Mouse (Mus musculus) liver, adult 2 months (tissue): ENCODE measurements at regions not wholly inside any gene's neighbourhood (a gene's known extent, or its start where the extent isn't known, plus 50 kb on each side); places are given as distances from the start of the nearest gene placed in this dataset.

ENCODE experiments used
- DNase-seq: peaks from one replicate; pipeline ENCODE4 v3.0.0-alpha.2; 2011; ENCODE audit warnings: low read depth, low spot score; ENCODE audit errors: extremely low read depth
- H3K27ac ChIP-seq: fragments of 200-500 bp; replicated peaks from 2 replicates; pipeline ENCODE4 v1.5.1; 2012; ENCODE audit warnings: low read depth, mild to moderate bottlenecking, control low read depth, inconsistent platforms, low read length; ENCODE audit not compliant: insufficient read depth
- H3K27me3 ChIP-seq: fragments of 200-500 bp; 2 replicates; pipeline ENCODE4 v1.6.1; 2012; ENCODE audit warnings: mild to moderate bottlenecking, moderate library complexity, low read length, inconsistent platforms; ENCODE audit not compliant: control insufficient read depth, insufficient read depth
- H3K36me3 ChIP-seq: fragments of 200-500 bp; 2 replicates; pipeline ENCODE4 v1.6.1; 2012; ENCODE audit warnings: low read length, inconsistent platforms; ENCODE audit not compliant: control insufficient read depth, insufficient read depth
- H3K4me1 ChIP-seq: fragments of 200-500 bp; 2 replicates; pipeline ENCODE4 v1.6.1; 2011; ENCODE audit warnings: low read length; ENCODE audit not compliant: control insufficient read depth, insufficient read depth
- H3K4me3 ChIP-seq: fragments of 200-500 bp; 2 replicates; pipeline ENCODE4 v1.5.1; 2011; ENCODE audit warnings: low read depth, mild to moderate bottlenecking, control low read depth, low read length, moderate library complexity; ENCODE audit not compliant: insufficient read depth
- H3K79me2 ChIP-seq: fragments of 200-500 bp; 2 replicates; pipeline ENCODE4 v1.6.1; 2012; ENCODE audit warnings: inconsistent platforms, mild to moderate bottlenecking, low read length, moderate library complexity; ENCODE audit not compliant: control insufficient read depth, insufficient read depth
- H3K9ac ChIP-seq: fragments of 200-500 bp; 2 replicates; pipeline ENCODE4 v1.6.1; 2012; ENCODE audit warnings: low read depth, mild to moderate bottlenecking, control low read depth, inconsistent platforms, low read length
- CTCF ChIP-seq: fragments of 200-500 bp; IDR thresholded peaks from 2 replicates; pipeline ENCODE4 v1.5.1; 2011; ENCODE audit warnings: low read depth, low read length, control low read depth
- POLR2A ChIP-seq: fragments of 200-500 bp; IDR thresholded peaks from 2 replicates; pipeline ENCODE4 v1.6.1; 2011; ENCODE audit warnings: low read length, control low read depth; ENCODE audit not compliant: insufficient read depth; ENCODE audit errors: extremely low read depth
- WGBS: fragments of 180-500 bp; shearing (Covaris S2); methylation state at CpG from one replicate; pipeline ENCODE4 v1.1.7; 2018; 5-methylcytosine and 5-hydroxymethylcytosine counted together

- DNase-seq = no peak
- no peaks in the 10 kb centered on the region for H3K4me1 ChIP-seq
- no peak overlapping the region for H3K27ac ChIP-seq
- no peak overlapping the region for H3K9ac ChIP-seq
- no peaks in the 10 kb centered on the region for H3K36me3 ChIP-seq
- no peaks in the 10 kb centered on the region for H3K27me3 ChIP-seq
- H3K4me3 ChIP-seq = no peak overlapping the region
- no peak for TF ChIP-seq CTCF
- no peak for TF ChIP-seq POLR2A
- WGBS = 74% methylated on average over 2 of the region's 2 CpGs
- H3K79me2 ChIP-seq = no peaks in the 10 kb centered on the region
Observed at GRCm38 (mm10) chr7:51307757-51308156, 203.1 kb upstream of the Ano5 start.

- no peak overlapping the region for H3K9ac ChIP-seq
- WGBS = 52% methylated on average over 3 of the region's 3 CpGs
- DNase-seq = no peak
Observed at GRCm38 (mm10) chr7:51310191-51310590, 200.6 kb upstream of the Ano5 start.

GRCm38 (mm10) chr7:51339841-51340540 lies 170.8 kb upstream of the Ano5 start:
- Histone ChIP-seq H3K27ac (no peak overlapping the region), H3K27me3 (no peaks in the 10 kb centered on the region), H3K36me3 (no peaks in the 10 kb centered on the region), H3K9ac (no peak overlapping the region), H3K4me1 (no peaks in the 10 kb centered on the region), H3K79me2 (no peaks in the 10 kb centered on the region), H3K4me3 (no peak overlapping the region)
- DNase-seq = no peak
- TF ChIP-seq CTCF (no peak), POLR2A (no peak)
- WGBS = 74% methylated on average over 7 of the region's 7 CpGs

More at GRCm38 (mm10) chr7:51310191-51310590, 200.6 kb upstream of the Ano5 start:
- H3K4me3 ChIP-seq = no peak overlapping the region
- H3K36me3 ChIP-seq = no peaks in the 10 kb centered on the region
- H3K27ac ChIP-seq = no peak overlapping the region
- H3K79me2 ChIP-seq = no peaks in the 10 kb centered on the region
- H3K4me1 ChIP-seq = no peaks in the 10 kb centered on the region
- H3K27me3 ChIP-seq = no peaks in the 10 kb centered on the region
- TF ChIP-seq POLR2A (no peak), CTCF (no peak)

GRCm38 (mm10) chr7:51347521-51347920 lies 163.3 kb upstream of the Ano5 start:
- no peaks in the 10 kb centered on the region for H3K36me3 ChIP-seq
- no peaks in the 10 kb centered on the region; the same call in 1 of the 2 replicates for H3K4me1 ChIP-seq

GRCm38 (mm10) chr7:51360134-51360533 lies 150.7 kb upstream of the Ano5 start:
- TF ChIP-seq CTCF = no peak
- TF ChIP-seq POLR2A = no peak
- Histone ChIP-seq H3K9ac (no peak overlapping the region), H3K27ac (no peak overlapping the region), H3K36me3 (no peaks in the 10 kb centered on the region), H3K4me1 (no peaks in the 10 kb centered on the region), H3K27me3 (no peaks in the 10 kb centered on the region), H3K4me3 (no peak overlapping the region), H3K79me2 (no peaks in the 10 kb centered on the region)
- no peak for DNase-seq
- WGBS = 48% methylated on average over 3 of the region's 3 CpGs

More at GRCm38 (mm10) chr7:51347521-51347920, 163.3 kb upstream of the Ano5 start:
- Histone ChIP-seq H3K79me2 (no peaks in the 10 kb centered on the region), H3K27me3 (no peaks in the 10 kb centered on the region), H3K9ac (no peak overlapping the region), H3K4me3 (no peak overlapping the region), H3K27ac (no peak overlapping the region)
- DNase-seq = peak; percentile 96
- WGBS = 16% methylated on average over 3 of the region's 3 CpGs
- TF ChIP-seq CTCF (no peak), POLR2A (no peak)

GRCm38 (mm10) chr7:51377584-51377983 lies 133.2 kb upstream of the Ano5 start:
- no peak for DNase-seq
- Histone ChIP-seq H3K4me3 (no peak overlapping the region), H3K4me1 (no peaks in the 10 kb centered on the region), H3K27me3 (no peaks in the 10 kb centered on the region), H3K9ac (no peak overlapping the region), H3K36me3 (no peaks in the 10 kb centered on the region), H3K27ac (no peak overlapping the region), H3K79me2 (no peaks in the 10 kb centered on the region)
- no peak for TF ChIP-seq CTCF
- 58% methylated on average over 1 of the region's 1 CpGs for WGBS
